Mouse (Mus musculus): ENCODE data around the gene Nhlh2. TPM values are rescaled to one million over a fixed set of nuclear protein-coding genes. Genes with fewer than 3 reads are reported as not detected.

Gene Nhlh2
- total RNA-seq, 2 experiments from 2014 or later, result not detected

Other genes with a start within 250 kb of the Nhlh2 start
- gene Mab21l3, start 161.1 kb upstream of the Nhlh2 start, total RNA-seq (2021), result not detected
- 1 to 10 TPM in 1 of 2 experiments, under 1 TPM in 1; 0.59 to 1.0 TPM for gene Slc22a15, start 85.6 kb upstream of the Nhlh2 start, total RNA-seq (2021)
- gene Casq2, start 76.3 kb downstream of the Nhlh2 start, total RNA-seq (2021), result 10 to 100 TPM; 35.5 to 40.5 TPM
- gene Vangl1, start 194.6 kb downstream of the Nhlh2 start, total RNA-seq (2021), result 1 to 10 TPM; 2.2 to 2.4 TPM

All from gastrocnemius, adult 18-20 months (tissue).